Mouse (Mus musculus) liver, embryonic 16.5 days (tissue): ENCODE data around the gene Slc16a10. TPM values are rescaled to one million over a fixed set of nuclear protein-coding genes. Genes with fewer than 3 reads are reported as not detected.

Experiments
- ATAC-seq: fragments of 200-750 bp; cut with Nextera tagmentation; 2 replicates; pipeline ENCODE4 v1.8.0; 2017; ENCODE audit warnings: low read depth, mild to moderate bottlenecking, moderate number of reproducible peaks, moderate library complexity
- H3K27ac ChIP-seq: fragments of 300-500 bp; sonication (generic); 2 replicates; pipeline ENCODE4 v1.5.1; 2014; ENCODE audit warnings: mild to moderate bottlenecking, low read length
- H3K27me3 ChIP-seq: fragments of 300-500 bp; sonication (generic); 2 replicates; pipeline ENCODE4 v1.6.1; 2014; ENCODE audit warnings: low read depth, low read length, mixed read lengths; ENCODE audit not compliant: control insufficient read depth, insufficient read depth
- H3K36me3 ChIP-seq: fragments of 300-500 bp; sonication (generic); 2 replicates; pipeline ENCODE4 v1.6.1; 2014; ENCODE audit warnings: mild to moderate bottlenecking; ENCODE audit not compliant: control insufficient read depth, insufficient read depth
- H3K4me1 ChIP-seq: fragments of 300-500 bp; sonication (generic); 2 replicates; pipeline ENCODE4 v1.6.1; 2014; ENCODE audit warnings: low read depth, low read length, mixed read lengths; ENCODE audit not compliant: control insufficient read depth
- H3K4me2 ChIP-seq: fragments of 300-500 bp; sonication (generic); 2 replicates; pipeline ENCODE4 v1.6.1; 2014; ENCODE audit warnings: low read depth, low read length, mixed read lengths
- H3K4me3 ChIP-seq: fragments of 300-500 bp; sonication (generic); 2 replicates; pipeline ENCODE4 v1.5.1; 2014; ENCODE audit warnings: low read depth, mild to moderate bottlenecking, low read length
- H3K9ac ChIP-seq: fragments of 300-500 bp; sonication (generic); 2 replicates; pipeline ENCODE4 v1.6.1; 2014; ENCODE audit warnings: low read depth, low read length
- H3K9me3 ChIP-seq: fragments of 300-500 bp; sonication (generic); replicated peaks from 2 replicates; pipeline ENCODE4 v1.6.1; 2016; ENCODE audit warnings: low read length; ENCODE audit not compliant: control insufficient read depth
- WGBS: fragments of 180-500 bp; shearing (Covaris S2); extraction: QIAGEN DNeasy Blood & Tissue Kit; methylation state at CpG from one replicate; pipeline ENCODE4 v1.1.7; 2014; ENCODE audit not compliant: insufficient replicate concordance; 5-methylcytosine and 5-hydroxymethylcytosine counted together
- polyA plus RNA-seq: library from polyadenylated mRNA; unstranded; fragments of >200 nt; fragmentation: Nextera tagmentation; extraction: Ambion mirVana; gene quantifications from 2 replicates; pipeline ENCODE4 v1.2.1, GENCODE M21; 2015

The Slc16a10 gene
- polyA plus RNA-seq, 1 experiment from 2014 or later: 75.2 TPM

DNA sequence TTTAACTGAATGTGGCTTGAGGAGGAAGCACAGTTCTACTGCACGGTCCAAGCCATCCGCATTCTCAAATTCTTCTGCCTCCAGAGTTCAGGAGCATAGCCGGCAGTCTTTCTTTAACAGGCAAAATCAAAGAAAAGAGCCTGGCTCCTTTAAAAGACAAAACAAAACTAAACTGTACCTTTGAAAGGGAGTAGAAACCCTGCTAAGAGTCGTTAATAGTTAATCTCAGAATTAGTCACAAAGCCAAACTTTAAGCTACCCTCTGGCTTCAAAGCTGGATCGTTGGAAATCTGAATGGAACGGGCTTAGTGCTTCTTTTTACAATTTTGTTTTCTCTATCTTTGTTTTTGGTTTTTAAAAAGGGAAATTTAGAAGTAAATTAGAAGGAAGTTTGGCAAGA, 79.2 kb downstream of the Slc16a10 start:
- Histone ChIP-seq H3K27me3 (no peaks in the 10 kb centered on the region), H3K4me1 (peaks cover 3% of the 10 kb centered on the region), H3K9me3 (no peaks in the 10 kb centered on the region), H3K9ac (no peak overlapping the region), H3K4me2 (peak overlapping the region; percentile 39), H3K36me3 (peaks cover 8% of the 10 kb centered on the region; the same call in 1 of the 2 replicates), H3K4me3 (no peak overlapping the region), H3K27ac (peak overlapping the region; percentile 81)
- WGBS: 80% methylated on average over 6 of the region's 6 CpGs
- ATAC-seq: peak; percentile 56

DNA sequence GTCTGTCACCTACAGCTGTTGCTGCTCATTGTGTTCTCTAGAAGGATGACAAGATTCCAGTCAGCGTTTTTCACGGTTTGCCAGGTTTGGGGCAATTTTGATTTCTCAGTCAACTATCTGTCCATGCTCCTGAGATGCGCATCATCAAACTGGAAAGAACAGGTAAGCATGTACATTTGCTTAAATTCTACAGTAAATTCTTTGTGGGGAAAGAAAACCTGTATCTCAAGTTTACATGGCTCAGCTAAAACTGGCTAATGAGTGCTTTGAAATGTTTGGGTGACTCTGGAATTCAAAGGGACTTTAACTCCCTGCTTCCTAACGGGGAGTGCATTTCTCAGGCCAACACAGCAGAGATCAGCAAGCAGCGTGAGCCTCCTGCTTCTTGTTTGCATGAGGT, 80.1 kb downstream of the Slc16a10 start:
- H3K9me3 ChIP-seq: no peaks in the 10 kb centered on the region
- peaks cover 3% of the 10 kb centered on the region for H3K4me1 ChIP-seq
- no peak for ATAC-seq
- no peak overlapping the region for H3K4me3 ChIP-seq
- H3K4me2 ChIP-seq: no peak overlapping the region
- H3K27me3 ChIP-seq: no peaks in the 10 kb centered on the region
- H3K36me3 ChIP-seq: peaks cover 8% of the 10 kb centered on the region; the same call in 1 of the 2 replicates
- WGBS: 89% methylated on average over 5 of the region's 5 CpGs
- no peak overlapping the region for H3K9ac ChIP-seq
- H3K27ac ChIP-seq: no peak overlapping the region

GRCm38 (mm10) chr10:40058786-40059120, 83.3 kb downstream of the Slc16a10 start:
- Histone ChIP-seq H3K27me3 (no peaks in the 10 kb centered on the region), H3K27ac (no peak overlapping the region), H3K4me1 (peaks cover 5% of the 10 kb centered on the region), H3K4me3 (no peak overlapping the region), H3K4me2 (no peak overlapping the region), H3K36me3 (peaks cover 24% of the 10 kb centered on the region), H3K9me3 (no peaks in the 10 kb centered on the region), H3K9ac (no peak overlapping the region)
- ATAC-seq: no peak
- 74% methylated on average over 3 of the region's 3 CpGs for WGBS

DNA sequence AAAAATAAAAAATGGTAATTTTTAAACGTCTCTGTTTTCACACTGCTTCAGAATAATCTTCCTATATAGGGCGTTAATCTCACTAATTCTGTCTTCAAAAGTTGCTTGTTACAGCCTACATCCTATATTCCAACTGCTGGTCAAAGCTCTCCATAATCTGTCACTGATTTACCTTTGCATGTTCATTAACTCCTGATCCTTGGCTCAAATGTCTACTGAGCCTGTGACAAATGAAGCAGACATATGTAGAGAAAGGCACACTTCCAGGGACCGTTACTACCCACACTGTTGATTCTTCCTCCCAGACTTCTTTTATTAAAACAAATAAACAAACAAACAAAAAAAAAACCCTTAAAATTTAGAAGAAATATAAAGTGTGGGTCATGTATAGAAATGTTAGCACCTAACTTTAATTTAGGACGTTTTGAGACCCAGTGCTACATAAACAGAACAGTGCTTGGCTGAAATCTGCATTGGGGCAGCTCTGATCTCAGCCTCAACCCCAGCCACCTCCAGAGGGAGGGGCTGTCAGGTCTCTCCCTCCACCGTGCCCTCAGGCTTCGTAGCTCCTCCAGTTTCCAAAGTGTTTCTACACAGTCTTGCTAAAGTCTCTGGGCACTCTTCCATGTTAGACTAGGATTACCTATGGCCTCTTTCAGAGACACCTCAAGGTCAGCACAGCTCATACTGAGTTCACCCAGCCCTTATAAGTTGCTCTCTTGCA, 83.8 kb downstream of the Slc16a10 start:
- Histone ChIP-seq H3K4me2 (no peak overlapping the region), H3K9ac (no peak overlapping the region), H3K4me3 (no peak overlapping the region), H3K27me3 (no peaks in the 10 kb centered on the region), H3K4me1 (peaks cover 5% of the 10 kb centered on the region), H3K9me3 (no peaks in the 10 kb centered on the region), H3K36me3 (peaks cover 29% of the 10 kb centered on the region), H3K27ac (no peak overlapping the region)
- WGBS: 58% methylated on average over 6 of the region's 6 CpGs
- ATAC-seq: no peak

GRCm38 (mm10) chr10:40057615-40058014, 84.4 kb downstream of the Slc16a10 start:
- Histone ChIP-seq H3K4me3 (no peak overlapping the region), H3K4me1 (peaks cover 5% of the 10 kb centered on the region), H3K4me2 (no peak overlapping the region), H3K36me3 (peaks cover 35% of the 10 kb centered on the region), H3K27me3 (no peaks in the 10 kb centered on the region), H3K27ac (no peak overlapping the region), H3K9ac (no peak overlapping the region), H3K9me3 (no peaks in the 10 kb centered on the region)
- no peak for ATAC-seq
- 45% methylated on average over 2 of the region's 2 CpGs for WGBS

GRCm38 (mm10) chr10:40054455-40054854, 87.6 kb downstream of the Slc16a10 start:
- 87% methylated on average over 8 of the region's 8 CpGs for WGBS
- Histone ChIP-seq H3K4me1 (peaks cover 5% of the 10 kb centered on the region; the same call in 1 of the 2 replicates), H3K9ac (no peak overlapping the region), H3K36me3 (peaks cover 46% of the 10 kb centered on the region), H3K27ac (no peak overlapping the region), H3K27me3 (no peaks in the 10 kb centered on the region), H3K4me2 (no peak overlapping the region), H3K4me3 (no peak overlapping the region), H3K9me3 (no peaks in the 10 kb centered on the region)
- no peak for ATAC-seq

DNA sequence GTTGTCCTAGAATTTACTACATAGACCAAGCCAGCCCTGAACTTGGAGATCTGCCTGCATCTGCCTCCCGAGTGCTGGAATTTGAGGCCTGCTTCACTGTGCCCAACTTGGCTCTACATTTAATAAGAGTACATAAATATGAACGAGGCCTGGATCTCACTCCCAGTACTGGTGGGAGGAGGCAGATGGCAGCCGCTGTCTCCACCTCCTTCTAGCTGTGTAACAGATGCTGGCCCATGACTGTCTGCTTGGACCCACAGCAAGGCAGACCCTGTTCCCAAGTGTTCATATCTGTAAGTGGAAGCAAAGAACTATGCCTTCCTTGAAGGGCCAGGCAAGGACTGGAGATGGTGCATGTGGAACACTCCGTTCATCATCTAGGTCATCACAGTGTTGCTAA, 88.2 kb downstream of the Slc16a10 start:
- Histone ChIP-seq H3K36me3 (peaks cover 46% of the 10 kb centered on the region), H3K27ac (no peak overlapping the region), H3K4me1 (peaks cover 3% of the 10 kb centered on the region; the same call in 1 of the 2 replicates), H3K9ac (no peak overlapping the region), H3K4me2 (no peak overlapping the region), H3K9me3 (no peaks in the 10 kb centered on the region), H3K27me3 (no peaks in the 10 kb centered on the region), H3K4me3 (no peak overlapping the region)
- WGBS: 78% methylated on average over 4 of the region's 4 CpGs
- no peak for ATAC-seq

GRCm38 (mm10) chr10:40053257-40053895, 88.7 kb downstream of the Slc16a10 start:
- no peak overlapping the region for H3K4me3 ChIP-seq
- H3K9ac ChIP-seq: no peak overlapping the region
- peaks cover 46% of the 10 kb centered on the region for H3K36me3 ChIP-seq
- WGBS: 56% methylated on average over 3 of the region's 3 CpGs
- no peak for ATAC-seq
- H3K27me3 ChIP-seq: no peaks in the 10 kb centered on the region
- peaks cover 2% of the 10 kb centered on the region; the same call in 1 of the 2 replicates for H3K4me1 ChIP-seq
- no peak overlapping the region for H3K27ac ChIP-seq
- no peak overlapping the region for H3K4me2 ChIP-seq
- H3K9me3 ChIP-seq: no peaks in the 10 kb centered on the region

DNA sequence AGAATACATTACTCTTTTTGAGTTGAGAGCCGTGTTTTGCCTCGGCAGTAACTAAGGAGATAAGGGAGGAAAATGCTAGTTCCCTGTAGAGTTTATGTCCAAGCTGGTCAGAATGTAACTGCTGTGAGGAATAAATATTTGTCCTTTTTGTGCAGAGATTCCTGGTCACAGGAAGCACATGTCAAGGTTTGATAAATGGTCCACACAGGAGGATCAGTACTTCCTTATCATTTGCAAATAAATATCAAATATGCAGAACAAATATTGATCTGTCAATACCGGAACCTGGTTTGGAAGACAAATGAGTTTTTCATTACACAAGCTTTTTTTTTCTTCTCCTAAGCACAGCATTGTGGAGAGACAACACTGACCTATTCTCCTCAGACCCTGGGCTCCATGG, 90.1 kb downstream of the Slc16a10 start:
- H3K4me3 ChIP-seq: no peak overlapping the region
- H3K27me3 ChIP-seq: no peaks in the 10 kb centered on the region
- H3K4me2 ChIP-seq: no peak overlapping the region
- no peak for ATAC-seq
- no peak overlapping the region for H3K27ac ChIP-seq
- 72% methylated on average over 3 of the region's 3 CpGs for WGBS
- H3K9ac ChIP-seq: no peak overlapping the region
- peaks cover 46% of the 10 kb centered on the region for H3K36me3 ChIP-seq
- no peaks in the 10 kb centered on the region for H3K9me3 ChIP-seq
- H3K4me1 ChIP-seq: peaks cover 2% of the 10 kb centered on the region; the same call in 1 of the 2 replicates
